Mouse (Mus musculus) midbrain, embryonic 14.5 days (tissue): ENCODE measurements around the gene Tmem221. TPM values are rescaled to one million over a fixed set of nuclear protein-coding genes. Genes with fewer than 3 reads are reported as not detected.

Experiments used
- ATAC-seq: fragments of 200-750 bp; cut with Nextera tagmentation; 2 replicates; pipeline ENCODE4 v1.8.0; 2017; ENCODE audit warnings: moderate number of reproducible peaks, moderate library complexity; ENCODE audit not compliant: low FRiP score, low TSS enrichment
- DNase-seq: peaks from one replicate; pipeline ENCODE4 v3.0.0-alpha.2; 2015
- H3K27ac ChIP-seq: fragments of 300-500 bp; sonication (generic); replicated peaks from 2 replicates; pipeline ENCODE4 v1.5.1; 2014; ENCODE audit warnings: mild to moderate bottlenecking, low read depth, low read length, moderate library complexity
- H3K27me3 ChIP-seq: fragments of 300-500 bp; sonication (generic); 2 replicates; pipeline ENCODE4 v1.6.1; 2014; ENCODE audit warnings: low read length, control low read depth, mixed read lengths; ENCODE audit not compliant: control insufficient read depth, insufficient read depth
- H3K36me3 ChIP-seq: fragments of 300-500 bp; sonication (generic); 2 replicates; pipeline ENCODE4 v1.6.1; 2014; ENCODE audit warnings: low read length, control low read depth; ENCODE audit not compliant: control insufficient read depth, insufficient read depth
- H3K4me1 ChIP-seq: fragments of 300-500 bp; sonication (generic); 2 replicates; pipeline ENCODE4 v1.6.1; 2014; ENCODE audit warnings: mild to moderate bottlenecking, antibody characterized with exemption, low read length, control low read depth; ENCODE audit not compliant: control insufficient read depth, insufficient read depth
- H3K4me2 ChIP-seq: fragments of 300-500 bp; sonication (generic); 2 replicates; pipeline ENCODE4 v1.6.1; 2014; ENCODE audit warnings: mild to moderate bottlenecking, low read length, moderate library complexity
- H3K4me3 ChIP-seq: fragments of 300-500 bp; sonication (generic); replicated peaks from 2 replicates; pipeline ENCODE4 v1.5.1; 2014; ENCODE audit warnings: low read depth, low read length
- H3K9ac ChIP-seq: fragments of 300-500 bp; sonication (generic); replicated peaks from 2 replicates; pipeline ENCODE4 v1.6.1; 2014; ENCODE audit warnings: mild to moderate bottlenecking, low read length, moderate library complexity
- H3K9me3 ChIP-seq: fragments of 300-500 bp; sonication (generic); 2 replicates; pipeline ENCODE4 v1.6.1; 2016; ENCODE audit warnings: low read length, control low read depth, mixed read lengths; ENCODE audit not compliant: control insufficient read depth
- WGBS: fragments of 180-500 bp; shearing (Covaris S2); extraction: QIAGEN DNeasy Blood & Tissue Kit; methylation state at CpG from one replicate; pipeline ENCODE4 v1.1.7; 2014; 5-methylcytosine and 5-hydroxymethylcytosine counted together
- polyA plus RNA-seq: library from polyadenylated mRNA; unstranded; fragments of >200 nt; fragmentation: Nextera tagmentation; extraction: Ambion mirVana; gene quantifications from 2 replicates; pipeline ENCODE4 v1.2.1, GENCODE M21; 2014

The Tmem221 gene
- not detected in 2 replicates for polyA plus RNA-seq

- Histone ChIP-seq H3K4me3 (peak within 1 kb of the TSS; percentile 19), H3K4me1 (0 out of 2 replicates have a peak, but pooled peaks cover 7% of the 10 kb centered on the region), H3K36me3 (no peaks in the 10 kb centered on the region), H3K27me3 (peaks cover 71% of the 10 kb centered on the region), H3K9ac (no peak within 1 kb of the TSS; the same call in 1 of the 2 replicates), H3K9me3 (no peaks in the 10 kb centered on the region), H3K27ac (no peak within 1 kb of the TSS), H3K4me2 (peak within 1 kb of the TSS; percentile 36)
- 5% methylated on average over 70 of the region's 70 CpGs for WGBS
- ATAC-seq (no peak), DNase-seq (no peak)
Observed at GRCm38 (mm10) chr8:71558071-71558957, at the start of gene Tmem221. Tmem221 (minus strand) TSS chr8:71558871.

- WGBS = 65% methylated on average over 7 of the region's 7 CpGs
- Histone ChIP-seq H3K4me1 (peaks cover 15% of the 10 kb centered on the region; the same call in 1 of the 2 replicates), H3K9me3 (no peaks in the 10 kb centered on the region), H3K27me3 (peaks cover 34% of the 10 kb centered on the region), H3K4me3 (no peak overlapping the region), H3K9ac (no peak overlapping the region), H3K27ac (no peak overlapping the region), H3K4me2 (no peak overlapping the region), H3K36me3 (peaks cover 8% of the 10 kb centered on the region; the same call in 1 of the 2 replicates)
- no peak for ATAC-seq
- DNase-seq = no peak
Observed at GRCm38 (mm10) chr8:71604021-71604420, 45.4 kb upstream of the Tmem221 start.

- WGBS = 2% methylated on average over 32 of the region's 32 CpGs
Observed at GRCm38 (mm10) chr8:71602666-71603334, 44.1 kb upstream of the Tmem221 start.

GRCm38 (mm10) chr8:71601939-71602665 is 43.4 kb upstream of the Tmem221 start:
- no peak overlapping the region for H3K27ac ChIP-seq
- H3K4me1 ChIP-seq = peaks cover 15% of the 10 kb centered on the region; the same call in 1 of the 2 replicates
- H3K36me3 ChIP-seq = peaks cover 9% of the 10 kb centered on the region; the same call in 1 of the 2 replicates
- H3K4me2 ChIP-seq = peak overlapping the region; percentile 51
- H3K27me3 ChIP-seq = peaks cover 34% of the 10 kb centered on the region
- 0 out of 2 replicates have a peak, but pooled peaks have one; percentile 6 for ATAC-seq
- peak; percentile 57 for DNase-seq
- WGBS = 2% methylated on average over 65 of the region's 65 CpGs
- no peaks in the 10 kb centered on the region for H3K9me3 ChIP-seq
- peak overlapping the region; percentile 30 for H3K4me3 ChIP-seq
- H3K9ac ChIP-seq = peak overlapping the region; percentile 36; the same call in 1 of the 2 replicates

More at GRCm38 (mm10) chr8:71602666-71603334, 44.1 kb upstream of the Tmem221 start:
- no peaks in the 10 kb centered on the region for H3K9me3 ChIP-seq
- DNase-seq (peak; percentile 72), ATAC-seq (peak; percentile 51)
- H3K4me1 ChIP-seq = peaks cover 15% of the 10 kb centered on the region; the same call in 1 of the 2 replicates
- H3K27ac ChIP-seq = 0 out of 2 replicates have a peak overlapping the region, but pooled peaks have one; percentile 37
- peak overlapping the region; percentile 30 for H3K4me3 ChIP-seq
- peak overlapping the region; percentile 51 for H3K4me2 ChIP-seq
- H3K9ac ChIP-seq = peak overlapping the region; percentile 36; the same call in 1 of the 2 replicates
- peaks cover 34% of the 10 kb centered on the region for H3K27me3 ChIP-seq
- H3K36me3 ChIP-seq = peaks cover 9% of the 10 kb centered on the region; the same call in 1 of the 2 replicates

GRCm38 (mm10) chr8:71598841-71599240 is 40.2 kb upstream of the Tmem221 start:
- H3K4me2 ChIP-seq = no peak overlapping the region
- no peak overlapping the region for H3K4me3 ChIP-seq
- H3K9me3 ChIP-seq = no peaks in the 10 kb centered on the region
- H3K36me3 ChIP-seq = peaks cover 10% of the 10 kb centered on the region; the same call in 1 of the 2 replicates
- ATAC-seq = no peak
- no peak overlapping the region for H3K27ac ChIP-seq
- peaks cover 31% of the 10 kb centered on the region for H3K27me3 ChIP-seq
- DNase-seq = no peak
- H3K4me1 ChIP-seq = peaks cover 21% of the 10 kb centered on the region; the same call in 1 of the 2 replicates
- 92% methylated on average over 5 of the region's 5 CpGs for WGBS
- H3K9ac ChIP-seq = no peak overlapping the region

- no peak overlapping the region for H3K27ac ChIP-seq
- H3K9ac ChIP-seq = no peak overlapping the region
- no peaks in the 10 kb centered on the region for H3K9me3 ChIP-seq
- peaks cover 11% of the 10 kb centered on the region; the same call in 1 of the 2 replicates for H3K36me3 ChIP-seq
- no peak overlapping the region for H3K4me3 ChIP-seq
- DNase-seq (no peak), ATAC-seq (no peak)
- peaks cover 26% of the 10 kb centered on the region for H3K27me3 ChIP-seq
- H3K4me2 ChIP-seq = no peak overlapping the region
- H3K4me1 ChIP-seq = peaks cover 22% of the 10 kb centered on the region
Observed at GRCm38 (mm10) chr8:71598375-71598774, 39.7 kb upstream of the Tmem221 start.

GRCm38 (mm10) chr8:71597451-71597850 is 38.8 kb upstream of the Tmem221 start, which contains the start of gene Fam129c:
Fam129c (plus strand) TSS chr8:71597648.
- WGBS = 74% methylated on average over 3 of the region's 3 CpGs
- H3K4me1 ChIP-seq = peaks cover 21% of the 10 kb centered on the region
- no peak within 1 kb of the TSS for H3K27ac ChIP-seq
- DNase-seq = no peak
- no peaks in the 10 kb centered on the region for H3K9me3 ChIP-seq
- no peak within 1 kb of the TSS for H3K4me3 ChIP-seq
- H3K4me2 ChIP-seq = no peak within 1 kb of the TSS
- H3K9ac ChIP-seq = 0 out of 2 replicates have a peak within 1 kb of the TSS, but pooled peaks have one; percentile 16
- no peak for ATAC-seq
- H3K36me3 ChIP-seq = peaks cover 11% of the 10 kb centered on the region; the same call in 1 of the 2 replicates
- H3K27me3 ChIP-seq = peaks cover 19% of the 10 kb centered on the region

GRCm38 (mm10) chr8:71596798-71597197 is 38.1 kb upstream of the Tmem221 start:
- no peak overlapping the region for H3K4me3 ChIP-seq
- H3K27ac ChIP-seq = no peak overlapping the region
- no peak for DNase-seq
- H3K36me3 ChIP-seq = peaks cover 11% of the 10 kb centered on the region; the same call in 1 of the 2 replicates
- no peaks in the 10 kb centered on the region for H3K9me3 ChIP-seq
- H3K4me2 ChIP-seq = no peak overlapping the region
- H3K27me3 ChIP-seq = peaks cover 12% of the 10 kb centered on the region
- H3K4me1 ChIP-seq = peaks cover 17% of the 10 kb centered on the region
- 0 out of 2 replicates have a peak overlapping the region, but pooled peaks have one; percentile 16 for H3K9ac ChIP-seq
- no peak for ATAC-seq
- 81% methylated on average over 4 of the region's 4 CpGs for WGBS
